Mouse (Mus musculus) hindbrain, embryonic 12.5 days (tissue): Measurements from ENCODE around the gene Ppp2r5e. TPM values are rescaled to one million over a fixed set of nuclear protein-coding genes. Genes with fewer than 3 reads are reported as not detected.

ENCODE experiments used
- polyA plus RNA-seq: library from polyadenylated mRNA; unstranded; fragments of >200 nt; fragmentation: Nextera tagmentation; extraction: Ambion mirVana; gene quantifications from 2 replicates; pipeline ENCODE4 v1.2.1, GENCODE M21; 2016

The Ppp2r5e gene
- polyA plus RNA-seq, 1 experiment from 2014 or later, result 23.2 TPM

Other genes starting within 250 kb of the Ppp2r5e start
- not detected in 2 replicates for gene Gphb5, start 179.5 kb downstream of the Ppp2r5e start, polyA plus RNA-seq
- gene Wdr89, start 73.3 kb upstream of the Ppp2r5e start, polyA plus RNA-seq, result 8.0 and 9.0 TPM in 2 replicates
- gene Sgpp1, start 139.5 kb upstream of the Ppp2r5e start, polyA plus RNA-seq, result 11.7 and 13.4 TPM in 2 replicates
- 92.8 and 97.9 TPM in 2 replicates for gene Syne2, start 221.9 kb upstream of the Ppp2r5e start, polyA plus RNA-seq